Mouse (Mus musculus) urinary bladder, adult 18-20 months (tissue): ENCODE measurements around the gene Rbm15.

Experiments used
- DNase-seq, 2 experiments: peaks; one replicate each; pipeline ENCODE4 v3.0.0; 2022; ENCODE audit warnings: low spot score in 2 of 2, mixed read lengths in 2 of 2

Gene Rbm15

GRCm38 (mm10) chr3:107333381-107334201, at the start of gene Rbm15:
Rbm15 (minus strand) TSS chr3:107333673.
- DNase-seq, result peak; percentile 93

GRCm38 (mm10) chr3:107379422-107379821, 45.9 kb upstream of the Rbm15 start:
- DNase-seq, result peak; percentile 37 to 43

GRCm38 (mm10) chr3:107378626-107379025, 45.2 kb upstream of the Rbm15 start:
- no peak for DNase-seq

- DNase-seq, result no peak
These were observed 41.6 kb upstream of the Rbm15 start for GRCm38 (mm10) chr3:107374948-107375664.

- no peak for DNase-seq
These were observed 35.7 kb upstream of the Rbm15 start for GRCm38 (mm10) chr3:107369156-107369555.

- DNase-seq, result no peak
These were observed 34.6 kb upstream of the Rbm15 start for GRCm38 (mm10) chr3:107367938-107368599.

GRCm38 (mm10) chr3:107365341-107365740, 31.9 kb upstream of the Rbm15 start:
- no peak for DNase-seq

GRCm38 (mm10) chr3:107363391-107363790, 29.9 kb upstream of the Rbm15 start:
- DNase-seq, result no peak

- no peak for DNase-seq
These were observed 26.9 kb upstream of the Rbm15 start for GRCm38 (mm10) chr3:107360341-107360740.

GRCm38 (mm10) chr3:107357700-107358234, 24.3 kb upstream of the Rbm15 start:
- no peak for DNase-seq

- DNase-seq, result peak; percentile 59 to 71
These were observed 23.5 kb upstream of the Rbm15 start for GRCm38 (mm10) chr3:107356964-107357441.

GRCm38 (mm10) chr3:107355618-107356260, 22.3 kb upstream of the Rbm15 start:
- no peak for DNase-seq

- no peak for DNase-seq
These were observed 18.2 kb upstream of the Rbm15 start for GRCm38 (mm10) chr3:107351706-107352105.

- DNase-seq, result no peak
These were observed 15.5 kb upstream of the Rbm15 start for GRCm38 (mm10) chr3:107349006-107349405.

GRCm38 (mm10) chr3:107345033-107345725, 11.7 kb upstream of the Rbm15 start:
- no peak for DNase-seq

- DNase-seq, result no peak
These were observed 10.5 kb upstream of the Rbm15 start for GRCm38 (mm10) chr3:107343971-107344370.

- no peak for DNase-seq
These were observed 895 bp upstream of the Rbm15 start for GRCm38 (mm10) chr3:107334202-107334934.

GRCm38 (mm10) chr3:107332960-107333380, 503 bp downstream of the Rbm15 start:
- DNase-seq, result peak; percentile 83 to 95

GRCm38 (mm10) chr3:107332127-107332959, 1.1 kb downstream of the Rbm15 start:
- peak in 1 of 2 experiments; percentile 21 for DNase-seq
